Comparison of ENCODE assay signal across 11 mouse cellular contexts in the genomic region with DNA sequence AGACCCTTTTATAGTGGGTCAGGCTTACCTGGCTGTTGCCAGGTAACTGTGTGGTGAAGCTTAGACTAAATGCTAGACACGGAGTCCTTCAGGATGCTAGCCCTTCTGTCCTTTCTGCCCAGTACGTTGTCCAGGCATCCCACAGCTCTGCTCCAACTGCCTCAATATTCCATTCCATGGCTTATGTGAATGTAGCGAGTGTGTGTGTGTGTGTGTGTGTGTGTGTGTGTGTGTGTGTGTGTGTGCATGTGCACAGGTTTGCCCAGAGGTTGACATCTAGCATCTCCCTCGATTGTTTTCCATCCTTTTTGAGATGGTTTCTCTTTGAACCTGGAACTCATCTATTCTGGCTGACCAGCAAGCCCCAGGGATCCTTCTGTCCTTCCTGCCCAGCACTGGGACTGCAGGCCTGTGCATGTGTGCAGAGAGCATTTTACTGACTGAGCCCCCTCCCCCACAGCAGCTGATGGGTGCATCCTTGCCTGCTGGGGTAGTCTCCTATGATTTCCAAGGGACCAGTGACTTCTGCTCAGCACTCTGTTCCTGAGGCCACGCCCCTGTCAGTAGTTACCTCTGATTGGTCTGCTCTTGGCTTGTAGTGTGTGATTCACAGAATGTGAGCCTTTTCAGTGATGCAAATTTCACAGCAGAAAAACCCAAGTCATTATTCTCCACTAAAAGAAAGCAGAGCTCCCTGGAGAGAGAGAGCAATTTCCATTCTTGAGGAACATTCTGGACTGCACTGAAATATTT. TPM values are rescaled to one million over a fixed set of nuclear protein-coding genes. Genes with fewer than 3 reads are reported as not detected.
DNase-seq lines count a peak whose midpoint lies in the region; ATAC-seq lines count a peak whose summit lies in the region.
"Had no signal": no experiment of that assay in that cellular context is flagged by ENCODE, and none has a peak within 500 bp of the region (broad histone marks: within the 10 kb centered on the region; RNA-seq: fewer than 3 reads in every experiment).

No protein-coding gene starts in this region.

- H3K9ac ChIP-seq in embryonic facial prominence, embryonic 11.5 days (replicated peaks; ENCODE audit: low read length): no peak overlapping the region
- H3K9ac ChIP-seq: liver, embryonic 13.5 days; stomach, embryonic 15.5 days had no signal

- H3K4me1 ChIP-seq in embryonic facial prominence, embryonic 11.5 days (ENCODE audit: control insufficient read depth, insufficient read depth, low read length): no peaks in the 10 kb centered on the region
- peaks cover 24% of the 10 kb centered on the region for H3K4me1 ChIP-seq in midbrain, embryonic 10.5 days
- H3K4me1 ChIP-seq: liver, embryonic 13.5 days; stomach, embryonic 15.5 days had no signal

- H3K9me3 ChIP-seq in embryonic facial prominence, embryonic 11.5 days (replicated peaks; ENCODE audit: control insufficient read depth, low read length): no peaks in the 10 kb centered on the region
- H3K9me3 ChIP-seq in midbrain, embryonic 10.5 days (replicated peaks): no peaks in the 10 kb centered on the region
- H3K9me3 ChIP-seq: liver, embryonic 13.5 days; stomach, embryonic 15.5 days had no signal

- H3K4me2 ChIP-seq in embryonic facial prominence, embryonic 11.5 days (ENCODE audit: low read depth, low read length): no peak overlapping the region
- H3K4me2 ChIP-seq: liver, embryonic 13.5 days; stomach, embryonic 15.5 days had no signal

- no peak overlapping the region for H3K4me3 ChIP-seq in embryonic facial prominence, embryonic 11.5 days (ENCODE audit: low read depth, low read length)
- H3K4me3 ChIP-seq in midbrain, embryonic 10.5 days: no peak overlapping the region
- H3K4me3 ChIP-seq: erythroblast, embryonic 14.5 days; liver, embryonic 13.5 days; stomach, embryonic 15.5 days had no signal

- 0 out of 2 replicates have a peak, but pooled peaks have one; percentile 20 for ATAC-seq in frontal cortex, adult (ENCODE audit: low TSS enrichment)
- ATAC-seq in embryonic facial prominence, embryonic 11.5 days (replicated peaks; ENCODE audit: insufficient number of reproducible peaks, low FRiP score, low TSS enrichment, low read depth): peak; percentile 65; the same call in 1 of the 2 replicates

- DNase-seq in frontal cortex, postnatal 36 days (ENCODE audit: low spot score in 2 of 2): no peak
- peak; percentile 34 for DNase-seq in ES-CJ7 (ENCODE audit: low read depth, low spot score)
- no peak for DNase-seq in embryonic facial prominence, embryonic 11.5 days (ENCODE audit: low spot score)
- DNase-seq in midbrain, embryonic 10.5 days (ENCODE audit: low spot score): no peak
- no peak for DNase-seq in lung, postnatal 4 days
- DNase-seq in kidney, adult 8-10 months: no peak
- no peak for DNase-seq in frontal cortex, postnatal 14 days (ENCODE audit: low spot score in 2 of 2)
- DNase-seq: liver, embryonic 13.5 days had no signal

- no peak overlapping the region for H3K27ac ChIP-seq in embryonic facial prominence, embryonic 11.5 days (replicated peaks; ENCODE audit: low read depth, low read length)
- peak overlapping the region; percentile 2; the same call in 1 of the 2 replicates for H3K27ac ChIP-seq in midbrain, embryonic 10.5 days (replicated peaks)
- H3K27ac ChIP-seq: liver, embryonic 13.5 days; stomach, embryonic 15.5 days had no signal

- WGBS in embryonic facial prominence, embryonic 11.5 days: 57% methylated on average over 5 of the region's 5 CpGs
- 71% methylated on average over 5 of the region's 5 CpGs for WGBS in midbrain, embryonic 10.5 days

- no peaks in the 10 kb centered on the region for H3K36me3 ChIP-seq in embryonic facial prominence, embryonic 11.5 days (replicated peaks; ENCODE audit: control insufficient read depth, insufficient read depth, low read depth, low read length)
- H3K36me3 ChIP-seq in midbrain, embryonic 10.5 days: no peaks in the 10 kb centered on the region
- H3K36me3 ChIP-seq: liver, embryonic 13.5 days; stomach, embryonic 15.5 days had no signal

- H3K27me3 ChIP-seq in embryonic facial prominence, embryonic 11.5 days (ENCODE audit: control insufficient read depth, insufficient read depth, low read length): no peaks in the 10 kb centered on the region
- no peaks in the 10 kb centered on the region for H3K27me3 ChIP-seq in midbrain, embryonic 10.5 days (ENCODE audit: low read depth, poor library complexity, severe bottlenecking)
- H3K27me3 ChIP-seq: liver, embryonic 13.5 days; stomach, embryonic 15.5 days had no signal

RNA-seq across cellular contexts. Expression of gene Lrrc66, which starts 33.2 kb away (rescaled TPM):
- 0.25 and 0.46 TPM in 2 replicates for polyA plus RNA-seq in embryonic facial prominence, embryonic 11.5 days (2014; fragmentation: Nextera tagmentation; extraction: Ambion mirVana)
- polyA plus RNA-seq in midbrain, embryonic 10.5 days (2016; fragmentation: Nextera tagmentation; extraction: Ambion mirVana): 0.06 and 0.07 TPM in 2 replicates
- polyA plus RNA-seq: erythroblast, embryonic 14.5 days had no signal

RNA-seq across cellular contexts. Expression of gene Sgcb, which starts 48.5 kb away (rescaled TPM):
- polyA plus RNA-seq in embryonic facial prominence, embryonic 11.5 days (2014; fragmentation: Nextera tagmentation; extraction: Ambion mirVana): 23.9 and 25.6 TPM in 2 replicates
- 21.3 and 21.8 TPM in 2 replicates for polyA plus RNA-seq in midbrain, embryonic 10.5 days (2016; fragmentation: Nextera tagmentation; extraction: Ambion mirVana)
- polyA plus RNA-seq: erythroblast, embryonic 14.5 days had no signal

RNA-seq across cellular contexts. Expression of gene Spata18, which starts 52.1 kb away (rescaled TPM):
- polyA plus RNA-seq in embryonic facial prominence, embryonic 11.5 days (2014; fragmentation: Nextera tagmentation; extraction: Ambion mirVana): 0.14 and 0.21 TPM in 2 replicates
- polyA plus RNA-seq in midbrain, embryonic 10.5 days (2016; fragmentation: Nextera tagmentation; extraction: Ambion mirVana): not detected in 2 replicates
- polyA plus RNA-seq: erythroblast, embryonic 14.5 days; liver, embryonic 13.5 days had no signal
